In genomic region chr8:79102707-79103106, GRCm38 (mm10) we compare ENCODE assay signal across 17 mouse cellular contexts.
DNase-seq lines count a peak whose midpoint lies in the region; ATAC-seq and TF ChIP-seq lines count a peak whose summit lies in the region.
"Had no signal": no experiment of that assay in that cellular context is flagged by ENCODE, and none has a peak within 500 bp of the region (broad histone marks: within the 10 kb centered on the region; RNA-seq: fewer than 3 reads in every experiment).

No protein-coding gene starts in this region.

- no peak overlapping the region for H3K4me3 ChIP-seq in embryonic facial prominence, embryonic 12.5 days
- no peak overlapping the region for H3K4me3 ChIP-seq in embryonic facial prominence, embryonic 10.5 days
- H3K4me3 ChIP-seq in heart, postnatal 0 days (ENCODE audit: low read depth, low read length): no peak overlapping the region
- H3K4me3 ChIP-seq in brown adipose tissue, adult 24 weeks (ENCODE audit: insufficient read depth, low read depth, low read length): no peak overlapping the region
- H3K4me3 ChIP-seq in limb, embryonic 14.5 days (replicated peaks; ENCODE audit: low read length): no peak overlapping the region
- H3K4me3 ChIP-seq: erythroblast, embryonic 14.5 days; liver, embryonic 12.5 days had no signal

- peaks cover 26% of the 10 kb centered on the region for H3K4me1 ChIP-seq in embryonic facial prominence, embryonic 12.5 days
- H3K4me1 ChIP-seq in embryonic facial prominence, embryonic 10.5 days: 0 out of 2 replicates have a peak, but pooled peaks cover 9% of the 10 kb centered on the region
- H3K4me1 ChIP-seq in heart, postnatal 0 days (ENCODE audit: control insufficient read depth, insufficient read depth): peaks cover 21% of the 10 kb centered on the region; the same call in 1 of the 2 replicates
- H3K4me1 ChIP-seq in brown adipose tissue, adult 24 weeks (ENCODE audit: control insufficient read depth, insufficient read depth, insufficient read length, low read length): peaks cover 12% of the 10 kb centered on the region; the same call in 1 of the 2 replicates
- H3K4me1 ChIP-seq in limb, embryonic 14.5 days (ENCODE audit: control insufficient read depth, insufficient read depth, low read length): peaks cover 45% of the 10 kb centered on the region

- no peak for DNase-seq in embryonic facial prominence, embryonic 10.5 days (ENCODE audit: low spot score)
- DNase-seq in heart, postnatal 0 days (ENCODE audit: low spot score): no peak
- no peak for DNase-seq in heart, postnatal 4 days
- no peak for DNase-seq in limb, embryonic 14.5 days (ENCODE audit: low spot score)
- no peak for DNase-seq in thymus, adult 18-20 months
- no peak for DNase-seq in frontal cortex, adult 2 months (ENCODE audit: extremely low spot score in 1 of 2, low spot score in 1 of 2)
- DNase-seq: adrenal gland, adult 8-10 months; cerebellum, adult 2 months; kidney, adult 9 months; kidney, postnatal 4 days; right cerebral cortex, adult 18-20 months; thymus, postnatal 4 days had no signal

- no peak for TF ChIP-seq EP300 in heart, postnatal 0 days (IDR thresholded peaks at IDR 0.05; ENCODE audit: low read depth)

- peaks cover 5% of the 10 kb centered on the region; the same call in 1 of the 2 replicates for H3K36me3 ChIP-seq in embryonic facial prominence, embryonic 12.5 days
- peaks cover 79% of the 10 kb centered on the region for H3K36me3 ChIP-seq in embryonic facial prominence, embryonic 10.5 days (replicated peaks)
- H3K36me3 ChIP-seq in heart, postnatal 0 days (replicated peaks; ENCODE audit: control insufficient read depth, insufficient read depth, low read length): 0 out of 2 replicates have a peak, but pooled peaks cover 4% of the 10 kb centered on the region
- H3K36me3 ChIP-seq in limb, embryonic 14.5 days (ENCODE audit: control insufficient read depth, insufficient read depth, low read length): 0 out of 2 replicates have a peak, but pooled peaks cover 8% of the 10 kb centered on the region
- H3K36me3 ChIP-seq: liver, embryonic 12.5 days had no signal

- no peak for TF ChIP-seq CTCF in heart, postnatal 0 days (IDR thresholded peaks at IDR 0.05; ENCODE audit: low read depth)

- H3K27ac ChIP-seq in embryonic facial prominence, embryonic 12.5 days: peak overlapping the region; percentile 32; the same call in 1 of the 2 replicates
- H3K27ac ChIP-seq in embryonic facial prominence, embryonic 10.5 days (replicated peaks): no peak overlapping the region
- peak overlapping the region; percentile 49 for H3K27ac ChIP-seq in heart, postnatal 0 days (ENCODE audit: low read depth)
- H3K27ac ChIP-seq in brown adipose tissue, adult 24 weeks (replicated peaks; ENCODE audit: low read depth, low read length): peak overlapping the region; percentile 7; the same call in 1 of the 2 replicates
- H3K27ac ChIP-seq in limb, embryonic 14.5 days (replicated peaks; ENCODE audit: low read depth, low read length): peak overlapping the region; percentile 34
- H3K27ac ChIP-seq: liver, embryonic 12.5 days had no signal

- WGBS in embryonic facial prominence, embryonic 12.5 days: 73% methylated on average over 4 of the region's 4 CpGs
- WGBS in embryonic facial prominence, embryonic 10.5 days: 75% methylated on average over 4 of the region's 4 CpGs
- WGBS in heart, postnatal 0 days: 74% methylated on average over 4 of the region's 4 CpGs
- 70% methylated on average over 4 of the region's 4 CpGs for WGBS in limb, embryonic 14.5 days

- ATAC-seq in embryonic facial prominence, embryonic 12.5 days (ENCODE audit: insufficient number of reproducible peaks, insufficient read depth, low FRiP score, low TSS enrichment): no peak
- ATAC-seq in heart, postnatal 0 days (ENCODE audit: insufficient read depth, low read depth): no peak
- ATAC-seq in limb, embryonic 14.5 days (ENCODE audit: low FRiP score, low read depth): 0 out of 2 replicates have a peak, but pooled peaks have one; percentile 16
- ATAC-seq: liver, embryonic 12.5 days; lung, postnatal 0 days had no signal

- no peaks in the 10 kb centered on the region for H3K9me3 ChIP-seq in embryonic facial prominence, embryonic 12.5 days
- no peaks in the 10 kb centered on the region for H3K9me3 ChIP-seq in embryonic facial prominence, embryonic 10.5 days
- H3K9me3 ChIP-seq in heart, postnatal 0 days (replicated peaks; ENCODE audit: control insufficient read depth, low read length): no peaks in the 10 kb centered on the region
- H3K9me3 ChIP-seq in limb, embryonic 14.5 days (ENCODE audit: control insufficient read depth, low read length): no peaks in the 10 kb centered on the region
- H3K9me3 ChIP-seq: liver, embryonic 12.5 days had no signal

- H3K4me2 ChIP-seq in embryonic facial prominence, embryonic 12.5 days (replicated peaks): no peak overlapping the region
- H3K4me2 ChIP-seq in heart, postnatal 0 days (ENCODE audit: low read depth, low read length): no peak overlapping the region
- H3K4me2 ChIP-seq in limb, embryonic 14.5 days (replicated peaks; ENCODE audit: low read depth, low read length, severe bottlenecking): no peak overlapping the region
- H3K4me2 ChIP-seq: liver, embryonic 12.5 days had no signal

- no peaks in the 10 kb centered on the region for H3K27me3 ChIP-seq in embryonic facial prominence, embryonic 12.5 days
- H3K27me3 ChIP-seq in embryonic facial prominence, embryonic 10.5 days (replicated peaks; ENCODE audit: low read depth, poor library complexity, severe bottlenecking): no peaks in the 10 kb centered on the region
- H3K27me3 ChIP-seq in heart, postnatal 0 days (ENCODE audit: control insufficient read depth, insufficient read depth, low read length): no peaks in the 10 kb centered on the region
- H3K27me3 ChIP-seq in limb, embryonic 14.5 days (ENCODE audit: control insufficient read depth, insufficient read depth, low read length): no peaks in the 10 kb centered on the region
- H3K27me3 ChIP-seq: liver, embryonic 12.5 days had no signal

- H3K9ac ChIP-seq in embryonic facial prominence, embryonic 12.5 days: no peak overlapping the region
- H3K9ac ChIP-seq in heart, postnatal 0 days (replicated peaks; ENCODE audit: low read depth, low read length): no peak overlapping the region; the same call in 1 of the 2 replicates
- H3K9ac ChIP-seq in limb, embryonic 14.5 days (ENCODE audit: low read depth, low read length, severe bottlenecking): 0 out of 2 replicates have a peak overlapping the region, but pooled peaks have one; percentile 4
- H3K9ac ChIP-seq: liver, embryonic 12.5 days had no signal

- no peak for TF ChIP-seq POLR2A in limb, embryonic 14.5 days (IDR thresholded peaks at IDR 0.05; ENCODE audit: borderline replicate concordance, extremely low read depth, insufficient read depth, insufficient read length)
